Mouse (Mus musculus): Measurements from ENCODE around the gene Ptpa.

The Ptpa gene

GRCm38 (mm10) chr2:30415936-30416648 is at the start of gene Ptpa:
TSS of gene Ptpa (plus strand) at chr2:30416039.
- DNase-seq (ENCODE audit: low read depth) = peak; percentile 80

GRCm38 (mm10) chr2:30366203-30366602 is 49.6 kb upstream of the Ptpa start:
- no peak for DNase-seq (ENCODE audit: low read depth)

- DNase-seq (ENCODE audit: low read depth) = no peak
These were observed 44.3 kb upstream of the Ptpa start for GRCm38 (mm10) chr2:30371544-30371943.

GRCm38 (mm10) chr2:30372726-30373125 is 43.1 kb upstream of the Ptpa start:
- DNase-seq (ENCODE audit: low read depth) = no peak

GRCm38 (mm10) chr2:30375893-30376292 is 39.9 kb upstream of the Ptpa start:
- no peak for DNase-seq (ENCODE audit: low read depth)

GRCm38 (mm10) chr2:30377721-30378120 is 38.1 kb upstream of the Ptpa start:
- no peak for DNase-seq (ENCODE audit: low read depth)

- no peak for DNase-seq (ENCODE audit: low read depth)
These were observed 36.5 kb upstream of the Ptpa start for GRCm38 (mm10) chr2:30379307-30379706.

GRCm38 (mm10) chr2:30380564-30381376 is 35.1 kb upstream of the Ptpa start:
- no peak for DNase-seq (ENCODE audit: low read depth)

- no peak for DNase-seq (ENCODE audit: low read depth)
These were observed 34.5 kb upstream of the Ptpa start for GRCm38 (mm10) chr2:30381377-30381725.

GRCm38 (mm10) chr2:30384814-30385213 is 31.0 kb upstream of the Ptpa start:
- no peak for DNase-seq (ENCODE audit: low read depth)

- DNase-seq (ENCODE audit: low read depth) = no peak
These were observed 30.2 kb upstream of the Ptpa start for GRCm38 (mm10) chr2:30385591-30385990.

GRCm38 (mm10) chr2:30386913-30387312 is 28.9 kb upstream of the Ptpa start:
- DNase-seq (ENCODE audit: low read depth) = no peak

GRCm38 (mm10) chr2:30389000-30389399 is 26.8 kb upstream of the Ptpa start:
- no peak for DNase-seq (ENCODE audit: low read depth)

GRCm38 (mm10) chr2:30392114-30392576 is 23.7 kb upstream of the Ptpa start, which contains the start of gene Dolpp1:
TSS of gene Dolpp1 (plus strand) at chr2:30392254.
- DNase-seq (ENCODE audit: low read depth) = peak; percentile 94

GRCm38 (mm10) chr2:30392577-30393369 is 23.1 kb upstream of the Ptpa start:
- DNase-seq (ENCODE audit: low read depth) = peak; percentile 69

- no peak for DNase-seq (ENCODE audit: low read depth)
These were observed 22.5 kb upstream of the Ptpa start for GRCm38 (mm10) chr2:30393370-30393656.

- no peak for DNase-seq (ENCODE audit: low read depth)
These were observed 20.1 kb upstream of the Ptpa start for GRCm38 (mm10) chr2:30395757-30396156.

GRCm38 (mm10) chr2:30396246-30396645 is 19.6 kb upstream of the Ptpa start:
- DNase-seq (ENCODE audit: low read depth) = no peak

GRCm38 (mm10) chr2:30397986-30398512 is 17.8 kb upstream of the Ptpa start:
- no peak for DNase-seq (ENCODE audit: low read depth)

- no peak for DNase-seq (ENCODE audit: low read depth)
These were observed 16.4 kb upstream of the Ptpa start for GRCm38 (mm10) chr2:30399191-30400171.

- DNase-seq (ENCODE audit: low read depth) = no peak
These were observed 14.3 kb upstream of the Ptpa start for GRCm38 (mm10) chr2:30401581-30401980.

All from c-Kit-positive CD71-negative TER-119-negative erythroid progenitor cells, embryonic 14.5 days (primary cell).